Mouse (Mus musculus) cerebellum, postnatal 4 days (tissue): ENCODE results near the gene Lnx2.

Experiments
- DNase-seq, 2 experiments: peaks; one replicate each; pipeline ENCODE4 v3.0.0; 2022; ENCODE audit warnings: low spot score in 2 of 2, mixed read lengths in 1 of 2

Lnx2 gene

GRCm38 (mm10) chr5:146968695-146969393 lies 107.5 kb downstream of the Lnx2 start:
- DNase-seq = no peak
